Mouse (Mus musculus): Measurements from ENCODE around the gene Dnm3. TPM values are rescaled to one million over a fixed set of nuclear protein-coding genes. Genes with fewer than 3 reads are reported as not detected.

Dnm3 gene
- polyA plus RNA-seq, 1 experiment from 2014 or later = 30.4 TPM

DNA sequence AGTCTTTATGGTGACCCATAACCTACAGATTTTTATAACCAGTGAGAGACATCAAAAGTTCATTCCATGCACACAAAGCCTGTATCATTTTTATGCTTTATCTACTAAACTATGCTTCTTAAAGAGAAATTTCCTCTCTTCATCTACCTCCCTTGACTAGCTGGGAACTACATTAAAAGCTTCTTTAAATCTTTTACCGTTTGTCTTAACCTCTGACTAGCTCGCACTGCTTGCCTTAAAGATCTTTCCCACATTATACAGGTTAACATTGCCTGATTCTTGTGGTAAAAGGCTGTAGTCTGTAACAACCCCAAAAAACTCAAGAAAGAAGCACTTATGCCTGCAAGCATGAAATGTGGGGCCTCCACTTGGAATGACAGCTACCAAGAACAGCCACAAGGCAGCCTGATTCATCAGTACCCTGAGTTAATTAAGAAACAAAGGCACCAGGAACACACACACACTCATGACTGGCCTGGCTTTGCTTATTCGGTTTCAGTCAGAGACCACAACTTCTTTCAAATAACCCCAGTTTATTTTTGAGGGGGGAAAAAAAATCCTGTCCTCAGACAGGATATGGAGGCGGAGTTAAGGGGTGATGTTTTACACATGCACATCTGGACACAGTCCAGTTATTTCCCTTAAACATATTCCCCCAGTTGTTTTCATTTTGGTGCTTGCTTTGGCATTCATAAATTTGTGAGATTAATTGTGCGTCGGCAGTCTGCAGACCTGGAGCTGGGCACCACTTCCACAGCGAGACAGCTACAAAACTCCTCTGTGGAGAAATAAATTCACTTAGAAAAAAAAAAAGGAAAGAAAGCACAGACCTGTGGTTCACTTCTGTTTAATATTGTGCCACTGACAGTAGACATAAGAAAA is 291.1 kb downstream of the Dnm3 start:
- 50% methylated on average over 7 of the region's 7 CpGs for WGBS
- H3K9ac ChIP-seq (replicated peaks) = no peak overlapping the region
- no peak overlapping the region for H3K4me3 ChIP-seq
- no peak for ATAC-seq (replicated peaks)
- H3K4me1 ChIP-seq = peaks cover 18% of the 10 kb centered on the region
- H3K27me3 ChIP-seq = no peaks in the 10 kb centered on the region
- no peaks in the 10 kb centered on the region for H3K9me3 ChIP-seq
- H3K27ac ChIP-seq (replicated peaks) = peak overlapping the region; percentile 42; the same call in 1 of the 2 replicates
- H3K4me2 ChIP-seq (replicated peaks) = no peak overlapping the region
- H3K36me3 ChIP-seq = no peaks in the 10 kb centered on the region

DNA sequence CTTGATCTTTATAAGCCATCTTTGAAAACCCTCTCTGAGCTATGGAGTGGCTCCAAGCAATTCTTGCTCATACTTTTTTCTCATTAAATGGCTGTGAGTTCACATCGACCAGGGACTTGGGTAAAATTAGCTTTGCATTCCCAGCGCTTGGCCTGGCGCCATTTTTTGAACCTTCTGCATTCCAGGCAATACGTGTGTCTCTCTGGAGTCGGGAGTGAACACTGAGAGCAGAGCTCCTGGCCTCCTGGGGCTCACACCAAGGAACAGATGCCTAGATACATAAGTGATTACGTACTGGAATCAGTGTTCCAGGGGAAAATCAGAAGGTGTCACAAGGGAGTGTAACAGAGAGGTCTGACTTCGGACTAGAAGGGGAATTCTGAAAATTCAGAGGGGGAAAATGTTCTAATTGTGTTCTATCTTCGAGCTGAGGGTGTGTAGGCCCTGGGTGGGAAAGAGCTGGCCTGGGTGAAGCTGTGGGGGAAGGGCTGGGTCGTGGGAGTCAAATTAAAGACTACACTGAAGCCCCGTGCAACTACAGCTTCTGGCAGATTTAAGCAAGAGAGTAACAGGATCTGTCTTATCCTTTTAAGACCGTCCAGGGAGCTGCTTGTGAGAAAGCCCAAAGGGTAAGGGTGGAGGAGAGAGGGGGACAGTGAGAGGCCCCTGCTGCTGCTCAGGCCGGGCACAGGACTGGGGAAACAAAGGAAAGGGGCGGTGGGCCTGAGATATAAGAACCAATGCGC is 293.7 kb downstream of the Dnm3 start:
- Histone ChIP-seq H3K4me2 (replicated peaks) (no peak overlapping the region), H3K4me1 (peaks cover 18% of the 10 kb centered on the region), H3K27me3 (no peaks in the 10 kb centered on the region), H3K9ac (replicated peaks) (no peak overlapping the region), H3K36me3 (no peaks in the 10 kb centered on the region), H3K4me3 (no peak overlapping the region), H3K9me3 (no peaks in the 10 kb centered on the region), H3K27ac (replicated peaks) (no peak overlapping the region; the same call in 1 of the 2 replicates)
- 0 out of 2 replicates have a peak, but pooled peaks have one; percentile 38 for ATAC-seq (replicated peaks)
- WGBS = 43% methylated on average over 14 of the region's 14 CpGs

DNA sequence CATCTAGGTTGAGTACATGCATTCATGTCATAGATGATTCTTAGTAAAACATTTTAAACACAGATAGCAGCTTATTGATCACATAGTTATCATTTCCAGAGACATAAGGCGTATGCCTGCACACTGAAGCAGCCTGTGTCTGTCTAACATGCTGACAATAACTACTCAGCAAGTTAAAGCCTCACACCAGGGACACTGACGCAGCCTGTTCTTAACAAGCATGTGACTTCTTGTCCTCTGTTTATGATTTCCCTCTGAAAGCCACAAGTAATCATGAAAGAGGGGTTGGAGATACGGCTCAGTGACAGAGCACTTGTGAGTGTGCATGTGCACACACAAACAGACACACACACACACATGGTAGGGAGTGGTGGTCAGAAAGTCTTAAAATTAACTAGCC is 294.4 kb downstream of the Dnm3 start:
- H3K4me1 ChIP-seq = peaks cover 18% of the 10 kb centered on the region
- 79% methylated on average over 3 of the region's 3 CpGs for WGBS
- no peak overlapping the region for H3K4me2 ChIP-seq (replicated peaks)
- H3K36me3 ChIP-seq = no peaks in the 10 kb centered on the region
- H3K9me3 ChIP-seq = no peaks in the 10 kb centered on the region
- no peak overlapping the region for H3K27ac ChIP-seq (replicated peaks)
- ATAC-seq (replicated peaks) = no peak
- no peaks in the 10 kb centered on the region for H3K27me3 ChIP-seq
- H3K9ac ChIP-seq (replicated peaks) = no peak overlapping the region
- no peak overlapping the region for H3K4me3 ChIP-seq

DNA sequence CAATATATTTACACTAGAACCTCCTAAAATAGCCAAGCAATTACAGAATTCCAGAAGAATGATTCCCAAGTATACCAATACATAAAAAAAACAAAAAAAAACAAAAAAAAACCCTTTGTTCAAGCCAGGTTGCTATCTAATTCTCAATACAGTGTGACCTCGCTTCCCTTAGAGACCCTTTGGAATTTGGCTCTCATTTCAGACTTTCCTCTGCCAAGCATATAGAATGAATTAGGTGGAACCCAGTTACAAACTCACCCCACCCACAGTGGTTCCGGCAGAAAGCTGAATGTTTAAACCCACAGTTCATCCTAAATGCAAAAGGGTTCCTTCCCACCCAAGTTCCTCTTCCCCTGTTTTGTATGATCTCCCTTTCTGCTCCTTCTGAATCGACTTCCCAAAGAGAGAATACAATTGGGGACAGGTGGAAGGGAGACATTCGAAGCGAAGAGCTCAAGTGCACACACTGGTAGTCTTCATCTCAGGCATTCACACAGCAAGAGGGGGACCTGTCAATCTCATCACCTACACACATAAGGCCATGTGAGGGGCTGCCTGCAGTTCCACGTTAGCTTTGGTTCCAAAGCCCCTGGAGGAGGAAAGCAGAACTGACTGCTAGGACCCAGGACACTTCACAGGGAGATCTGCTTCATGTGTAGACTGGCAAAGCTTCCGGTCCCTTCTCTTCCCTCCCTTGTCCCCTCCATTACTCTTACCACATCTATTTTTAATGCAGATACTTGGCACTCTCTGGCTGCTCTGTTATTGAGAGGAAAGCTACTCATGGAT is 296.5 kb downstream of the Dnm3 start:
- Histone ChIP-seq H3K9ac (replicated peaks) (no peak overlapping the region), H3K4me2 (replicated peaks) (no peak overlapping the region), H3K4me1 (peaks cover 5% of the 10 kb centered on the region; the same call in 1 of the 2 replicates), H3K27ac (replicated peaks) (no peak overlapping the region), H3K4me3 (no peak overlapping the region), H3K9me3 (no peaks in the 10 kb centered on the region), H3K27me3 (no peaks in the 10 kb centered on the region), H3K36me3 (no peaks in the 10 kb centered on the region)
- no peak for ATAC-seq (replicated peaks)
- 68% methylated on average over 7 of the region's 7 CpGs for WGBS

DNA sequence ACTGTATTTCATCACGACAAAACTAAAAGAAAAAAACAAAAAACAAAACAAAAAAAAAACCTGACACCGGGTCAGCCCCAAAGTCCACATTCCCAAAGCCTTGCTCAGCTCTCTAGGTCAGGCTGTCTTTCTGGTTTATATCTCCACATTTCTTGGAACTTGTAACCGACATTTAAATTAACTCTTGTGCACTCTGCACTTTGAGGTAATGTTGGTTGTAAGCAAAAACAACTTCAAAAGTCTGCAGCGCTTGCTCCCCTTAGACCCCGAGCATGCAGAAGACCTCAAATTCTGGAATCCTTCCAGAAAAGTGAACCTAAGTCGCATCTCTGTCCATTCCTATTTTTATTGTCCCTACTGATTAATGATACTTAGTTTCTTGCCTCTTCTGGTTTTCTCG is 297.4 kb downstream of the Dnm3 start:
- 79% methylated on average over 7 of the region's 7 CpGs for WGBS
- H3K9ac ChIP-seq (replicated peaks) = no peak overlapping the region
- H3K4me1 ChIP-seq = peaks cover 4% of the 10 kb centered on the region; the same call in 1 of the 2 replicates
- no peak overlapping the region for H3K4me2 ChIP-seq (replicated peaks)
- no peak for ATAC-seq (replicated peaks)
- no peaks in the 10 kb centered on the region for H3K36me3 ChIP-seq
- no peaks in the 10 kb centered on the region for H3K27me3 ChIP-seq
- H3K4me3 ChIP-seq = no peak overlapping the region
- H3K9me3 ChIP-seq = no peaks in the 10 kb centered on the region
- H3K27ac ChIP-seq (replicated peaks) = no peak overlapping the region

DNA sequence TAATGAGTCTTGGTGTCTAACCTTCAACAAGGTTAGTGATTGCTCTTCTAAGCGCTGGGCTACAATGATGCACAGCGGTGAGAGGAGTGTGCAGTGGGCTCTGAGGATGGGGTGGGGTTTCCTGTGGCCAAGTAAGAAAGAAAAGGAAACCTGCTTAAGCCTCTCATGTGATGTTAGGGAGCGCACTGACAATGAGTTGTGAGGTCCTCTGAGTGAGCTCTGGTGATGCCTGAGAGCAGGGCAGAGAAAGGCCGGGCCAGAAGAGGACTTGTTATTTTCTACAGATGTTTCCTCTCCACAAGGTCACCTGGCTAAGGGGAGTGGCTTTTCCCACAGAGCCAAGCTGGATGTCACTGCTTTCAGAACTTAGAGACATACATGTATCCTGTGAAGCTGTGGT is 298.4 kb downstream of the Dnm3 start:
- H3K36me3 ChIP-seq = no peaks in the 10 kb centered on the region
- 94% methylated on average over 4 of the region's 4 CpGs for WGBS

DNA sequence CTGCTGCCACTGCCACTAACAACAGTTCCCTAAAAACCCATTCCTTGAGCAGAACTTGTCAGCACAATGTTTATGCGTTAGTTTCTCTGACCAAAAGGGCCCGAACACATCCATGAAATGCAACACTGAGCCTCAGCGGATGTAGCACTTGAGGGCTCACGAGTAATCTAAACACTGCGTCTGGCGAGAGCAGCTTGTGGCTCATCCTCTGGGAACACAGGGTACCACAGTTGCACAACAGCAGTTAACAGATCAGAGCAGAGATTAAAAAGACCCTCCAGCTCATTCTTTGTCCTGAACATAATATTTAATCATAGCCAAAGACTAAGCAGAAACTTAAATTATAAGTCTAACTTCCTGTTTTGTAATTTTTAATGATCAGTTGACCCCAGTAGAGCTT is 305.0 kb downstream of the Dnm3 start:
- no peaks in the 10 kb centered on the region for H3K36me3 ChIP-seq
- H3K9ac ChIP-seq (replicated peaks) = no peak overlapping the region
- H3K4me2 ChIP-seq (replicated peaks) = no peak overlapping the region
- no peaks in the 10 kb centered on the region for H3K4me1 ChIP-seq
- H3K9me3 ChIP-seq = no peaks in the 10 kb centered on the region
- no peak overlapping the region for H3K27ac ChIP-seq (replicated peaks)
- no peak overlapping the region for H3K4me3 ChIP-seq
- ATAC-seq (replicated peaks) = no peak
- 78% methylated on average over 6 of the region's 6 CpGs for WGBS
- H3K27me3 ChIP-seq = no peaks in the 10 kb centered on the region

More for the DNA sequence above, 298.4 kb downstream of the Dnm3 start:
- Histone ChIP-seq H3K4me1 (peaks cover 4% of the 10 kb centered on the region; the same call in 1 of the 2 replicates), H3K4me3 (no peak overlapping the region), H3K4me2 (replicated peaks) (no peak overlapping the region), H3K9me3 (no peaks in the 10 kb centered on the region), H3K9ac (replicated peaks) (no peak overlapping the region), H3K27ac (replicated peaks) (no peak overlapping the region), H3K27me3 (no peaks in the 10 kb centered on the region)
- ATAC-seq (replicated peaks) = no peak

DNA sequence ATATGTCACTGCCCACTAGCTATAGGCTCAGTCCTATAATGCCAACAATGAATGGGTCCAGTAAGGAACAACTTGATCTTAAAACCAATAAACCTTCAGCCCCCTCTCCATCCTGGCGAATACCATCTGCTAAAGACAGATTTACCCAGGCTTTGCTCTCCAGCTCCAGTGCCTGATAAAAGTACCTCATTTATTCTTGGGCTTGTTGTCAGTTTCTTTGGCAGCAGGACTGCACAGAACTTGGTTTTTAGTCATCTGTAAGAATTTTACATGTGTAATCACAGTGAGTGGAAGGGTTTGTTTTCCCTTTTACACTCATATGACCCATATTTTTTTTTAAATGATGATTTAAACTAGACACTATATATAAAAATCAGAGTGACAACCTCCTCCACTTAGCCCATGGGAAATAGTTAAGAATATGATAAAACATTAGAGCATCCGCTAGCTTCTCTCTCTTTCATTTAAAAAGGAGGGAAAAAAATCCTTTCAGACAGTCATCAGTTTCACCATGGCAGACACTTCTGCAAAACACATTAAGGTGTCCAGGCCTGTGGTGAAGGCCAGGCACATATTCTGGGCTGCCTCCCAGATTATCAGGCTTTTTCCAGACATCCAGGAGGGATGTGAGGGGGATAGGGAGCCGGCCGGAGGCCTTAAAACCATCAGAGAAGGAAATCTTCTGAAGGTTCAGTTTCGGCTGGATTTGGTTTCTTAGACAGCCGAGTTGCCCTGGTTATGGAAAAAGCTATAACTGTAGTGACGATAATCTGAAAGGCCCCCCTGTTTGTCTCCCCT is 313.9 kb downstream of the Dnm3 start:
- Histone ChIP-seq H3K27me3 (no peaks in the 10 kb centered on the region), H3K4me1 (no peaks in the 10 kb centered on the region), H3K36me3 (no peaks in the 10 kb centered on the region), H3K9ac (replicated peaks) (no peak overlapping the region), H3K9me3 (no peaks in the 10 kb centered on the region), H3K27ac (replicated peaks) (no peak overlapping the region), H3K4me3 (no peak overlapping the region), H3K4me2 (replicated peaks) (no peak overlapping the region)
- no peak for ATAC-seq (replicated peaks)
- WGBS = 91% methylated on average over 7 of the region's 7 CpGs

DNA sequence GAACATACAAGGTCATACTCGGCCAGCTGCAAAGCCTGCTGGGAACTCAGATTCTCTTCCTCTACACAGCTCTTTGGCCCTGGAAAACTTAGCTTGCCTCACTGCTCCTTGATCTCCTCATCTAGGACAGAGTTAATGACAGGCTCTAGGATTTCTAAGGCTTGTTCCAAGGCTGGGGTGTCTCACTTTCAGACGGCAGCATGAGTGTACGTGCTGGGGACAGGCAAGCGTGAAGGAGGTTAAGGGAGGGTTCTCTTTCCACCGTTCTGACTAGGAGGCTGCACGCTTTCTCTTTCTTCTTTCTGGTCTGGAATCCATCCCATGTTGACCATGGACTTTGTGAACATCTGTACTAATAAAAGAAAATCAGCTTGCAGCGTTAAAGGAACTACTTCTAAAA is 315.2 kb downstream of the Dnm3 start:
- WGBS = 81% methylated on average over 7 of the region's 7 CpGs
- no peak overlapping the region for H3K9ac ChIP-seq (replicated peaks)
- no peak for ATAC-seq (replicated peaks)
- H3K4me1 ChIP-seq = no peaks in the 10 kb centered on the region
- no peak overlapping the region for H3K27ac ChIP-seq (replicated peaks)
- H3K9me3 ChIP-seq = no peaks in the 10 kb centered on the region
- H3K36me3 ChIP-seq = no peaks in the 10 kb centered on the region
- no peak overlapping the region for H3K4me3 ChIP-seq
- no peak overlapping the region for H3K4me2 ChIP-seq (replicated peaks)
- H3K27me3 ChIP-seq = no peaks in the 10 kb centered on the region

DNA sequence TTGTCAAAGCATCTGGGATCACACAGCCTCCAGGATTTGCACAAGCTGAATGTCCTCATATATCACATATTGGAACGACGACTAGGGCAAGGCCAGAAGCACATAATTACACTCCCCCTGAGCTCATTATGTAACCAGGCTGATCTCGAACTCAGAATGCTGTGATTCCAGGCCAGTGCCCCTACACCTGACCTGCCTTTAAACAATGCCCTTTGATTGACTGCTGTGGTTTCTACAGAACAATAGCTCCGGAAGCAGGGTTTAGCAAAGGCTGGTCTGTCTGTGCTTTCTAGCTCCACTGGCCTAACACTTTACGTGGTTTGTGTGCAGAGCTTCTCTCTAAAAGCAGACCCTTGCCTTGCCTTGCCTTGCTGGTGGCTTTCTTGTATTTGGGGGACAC is 315.6 kb downstream of the Dnm3 start:
- Histone ChIP-seq H3K4me3 (no peak overlapping the region), H3K27ac (replicated peaks) (no peak overlapping the region), H3K9me3 (no peaks in the 10 kb centered on the region), H3K9ac (replicated peaks) (no peak overlapping the region), H3K27me3 (no peaks in the 10 kb centered on the region), H3K4me2 (replicated peaks) (no peak overlapping the region), H3K36me3 (no peaks in the 10 kb centered on the region), H3K4me1 (no peaks in the 10 kb centered on the region)
- no peak for ATAC-seq (replicated peaks)
- WGBS = 18% methylated on average over 5 of the region's 5 CpGs

DNA sequence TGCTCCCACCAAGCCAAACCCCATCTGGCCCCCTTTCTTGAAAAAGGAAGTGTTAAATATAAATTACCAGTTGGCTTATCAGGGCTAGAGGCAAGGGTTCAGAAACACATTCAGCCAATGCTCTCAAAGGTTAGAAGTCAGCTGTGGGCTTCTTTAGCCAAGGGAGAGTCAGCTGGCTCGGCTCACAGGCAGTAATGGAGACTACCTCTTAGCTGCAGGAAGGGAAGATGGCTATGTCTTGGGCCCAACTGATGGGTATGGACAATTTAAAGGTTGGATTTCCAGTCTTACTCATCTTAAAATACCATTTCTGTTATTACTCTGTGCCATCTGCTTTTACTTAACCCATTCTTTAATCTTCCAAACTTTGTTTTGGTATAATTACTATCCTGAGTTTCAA is 317.1 kb downstream of the Dnm3 start:
- Histone ChIP-seq H3K4me3 (no peak overlapping the region), H3K4me1 (no peaks in the 10 kb centered on the region), H3K36me3 (no peaks in the 10 kb centered on the region), H3K9ac (replicated peaks) (no peak overlapping the region), H3K27ac (replicated peaks) (no peak overlapping the region), H3K9me3 (no peaks in the 10 kb centered on the region), H3K27me3 (no peaks in the 10 kb centered on the region), H3K4me2 (replicated peaks) (no peak overlapping the region)
- WGBS = 77% methylated on average over 1 of the region's 1 CpGs
- no peak for ATAC-seq (replicated peaks)
